Mouse (Mus musculus) forebrain, embryonic 16.5 days (tissue): ENCODE data around the gene Phf1. TPM values are rescaled to one million over a fixed set of nuclear protein-coding genes. Genes with fewer than 3 reads are reported as not detected.

ENCODE experiments used
- ATAC-seq: fragments of 200-750 bp; cut with Nextera tagmentation; 2 replicates; pipeline ENCODE4 v1.8.0; 2017; ENCODE audit warnings: mild to moderate bottlenecking, moderate library complexity
- H3K27ac ChIP-seq: fragments of 300-500 bp; sonication (generic); 2 replicates; pipeline ENCODE4 v1.5.1; 2014; ENCODE audit warnings: low read length, control low read depth
- H3K27me3 ChIP-seq: fragments of 300-500 bp; sonication (generic); replicated peaks from 2 replicates; pipeline ENCODE4 v1.6.1; 2014; ENCODE audit warnings: low read length; ENCODE audit not compliant: control insufficient read depth, insufficient read depth
- H3K36me3 ChIP-seq: fragments of 300-500 bp; sonication (generic); 2 replicates; pipeline ENCODE4 v1.6.1; 2014; ENCODE audit not compliant: control insufficient read depth, insufficient read depth
- H3K4me1 ChIP-seq: fragments of 300-500 bp; sonication (generic); replicated peaks from 2 replicates; pipeline ENCODE4 v1.6.1; 2014; ENCODE audit warnings: low read length; ENCODE audit not compliant: control insufficient read depth, insufficient read depth
- H3K4me2 ChIP-seq: fragments of 300-500 bp; sonication (generic); 2 replicates; pipeline ENCODE4 v1.6.1; 2014; ENCODE audit warnings: mild to moderate bottlenecking, low read length, control low read depth
- H3K4me3 ChIP-seq: fragments of 300-500 bp; sonication (generic); replicated peaks from 2 replicates; pipeline ENCODE4 v1.5.1; 2014; ENCODE audit warnings: mild to moderate bottlenecking, low read length, control low read depth
- H3K9ac ChIP-seq: fragments of 300-500 bp; sonication (generic); replicated peaks from 2 replicates; pipeline ENCODE4 v1.6.1; 2014; ENCODE audit warnings: low read depth, low read length, control low read depth
- H3K9me3 ChIP-seq: fragments of 300-500 bp; sonication (generic); 2 replicates; pipeline ENCODE4 v1.6.1; 2016; ENCODE audit warnings: low read length; ENCODE audit not compliant: control insufficient read depth
- WGBS: fragments of 180-500 bp; shearing (Covaris S2); extraction: QIAGEN DNeasy Blood & Tissue Kit; methylation state at CpG from one replicate; pipeline ENCODE4 v1.1.7; 2014; 5-methylcytosine and 5-hydroxymethylcytosine counted together
- polyA plus RNA-seq: library from polyadenylated mRNA; unstranded; fragments of >200 nt; fragmentation: Nextera tagmentation; extraction: Ambion mirVana; gene quantifications from 2 replicates; pipeline ENCODE4 v1.2.1, GENCODE M21; 2015

Gene Phf1
- polyA plus RNA-seq, 1 experiment from 2014 or later = 19.7 TPM

- Histone ChIP-seq H3K36me3 (no peaks in the 10 kb centered on the region), H3K9me3 (no peaks in the 10 kb centered on the region), H3K27me3 (no peaks in the 10 kb centered on the region), H3K27ac (peak overlapping the region; percentile 86), H3K4me1 (peaks cover 79% of the 10 kb centered on the region), H3K4me3 (peak overlapping the region; percentile 41), H3K4me2 (peak overlapping the region; percentile 66), H3K9ac (peak overlapping the region; percentile 20; the same call in 1 of the 2 replicates)
- peak; percentile 5; the same call in 1 of the 2 replicates for ATAC-seq
- WGBS = 25% methylated on average over 12 of the region's 12 CpGs
Measured at GRCm38 (mm10) chr17:26947231-26948100, 14.6 kb downstream of the Phf1 start.

GRCm38 (mm10) chr17:26948316-26949050 lies 15.6 kb downstream of the Phf1 start:
- Histone ChIP-seq H3K9ac (peak overlapping the region; percentile 76), H3K4me1 (peaks cover 84% of the 10 kb centered on the region), H3K4me2 (peak overlapping the region; percentile 75), H3K9me3 (no peaks in the 10 kb centered on the region), H3K36me3 (peaks cover 2% of the 10 kb centered on the region; the same call in 1 of the 2 replicates), H3K27ac (peak overlapping the region; percentile 80), H3K27me3 (no peaks in the 10 kb centered on the region), H3K4me3 (peak overlapping the region; percentile 64)
- WGBS = 0% methylated on average over 39 of the region's 87 CpGs
- ATAC-seq = peak; percentile 9; the same call in 1 of the 2 replicates

- Histone ChIP-seq H3K4me3 (peak overlapping the region; percentile 64), H3K27me3 (no peaks in the 10 kb centered on the region), H3K4me1 (peaks cover 86% of the 10 kb centered on the region), H3K27ac (peak overlapping the region; percentile 80), H3K9ac (peak overlapping the region; percentile 76), H3K9me3 (no peaks in the 10 kb centered on the region), H3K36me3 (peaks cover 2% of the 10 kb centered on the region; the same call in 1 of the 2 replicates), H3K4me2 (peak overlapping the region; percentile 75)
- 8% methylated on average over 13 of the region's 14 CpGs for WGBS
- no peak for ATAC-seq
Measured at GRCm38 (mm10) chr17:26949051-26949577, 16.3 kb downstream of the Phf1 start.

GRCm38 (mm10) chr17:26949866-26950265 lies 17.0 kb downstream of the Phf1 start:
- H3K36me3 ChIP-seq = peaks cover 2% of the 10 kb centered on the region; the same call in 1 of the 2 replicates
- no peaks in the 10 kb centered on the region for H3K27me3 ChIP-seq
- peak overlapping the region; percentile 75 for H3K4me2 ChIP-seq
- ATAC-seq = no peak
- 37% methylated on average over 5 of the region's 5 CpGs for WGBS
- H3K9ac ChIP-seq = peak overlapping the region; percentile 20; the same call in 1 of the 2 replicates
- H3K27ac ChIP-seq = peak overlapping the region; percentile 52; the same call in 1 of the 2 replicates
- H3K9me3 ChIP-seq = no peaks in the 10 kb centered on the region
- peaks cover 81% of the 10 kb centered on the region for H3K4me1 ChIP-seq
- peak overlapping the region; percentile 64 for H3K4me3 ChIP-seq

GRCm38 (mm10) chr17:26950560-26951288 lies 17.9 kb downstream of the Phf1 start:
- 24% methylated on average over 7 of the region's 7 CpGs for WGBS
- Histone ChIP-seq H3K27me3 (no peaks in the 10 kb centered on the region), H3K36me3 (peaks cover 7% of the 10 kb centered on the region), H3K4me1 (peaks cover 72% of the 10 kb centered on the region), H3K9ac (peak overlapping the region; percentile 52), H3K4me3 (peak overlapping the region; percentile 41), H3K9me3 (no peaks in the 10 kb centered on the region), H3K27ac (peak overlapping the region; percentile 59), H3K4me2 (peak overlapping the region; percentile 75)
- no peak for ATAC-seq

GRCm38 (mm10) chr17:26951406-26951805 lies 18.6 kb downstream of the Phf1 start:
- peak; percentile 66 for ATAC-seq
- 1% methylated on average over 11 of the region's 11 CpGs for WGBS
- no peaks in the 10 kb centered on the region for H3K9me3 ChIP-seq
- H3K27ac ChIP-seq = peak overlapping the region; percentile 59
- peak overlapping the region; percentile 75 for H3K4me2 ChIP-seq
- peak overlapping the region; percentile 41 for H3K4me3 ChIP-seq
- no peaks in the 10 kb centered on the region for H3K27me3 ChIP-seq
- H3K4me1 ChIP-seq = peaks cover 66% of the 10 kb centered on the region
- peaks cover 8% of the 10 kb centered on the region for H3K36me3 ChIP-seq
- peak overlapping the region; percentile 52 for H3K9ac ChIP-seq

- WGBS = 6% methylated on average over 21 of the region's 23 CpGs
- Histone ChIP-seq H3K27me3 (no peaks in the 10 kb centered on the region), H3K4me3 (peak overlapping the region; percentile 41), H3K4me2 (peak overlapping the region; percentile 75), H3K36me3 (peaks cover 13% of the 10 kb centered on the region), H3K9ac (peak overlapping the region; percentile 52), H3K27ac (peak overlapping the region; percentile 16; the same call in 1 of the 2 replicates), H3K4me1 (peaks cover 58% of the 10 kb centered on the region), H3K9me3 (no peaks in the 10 kb centered on the region)
- ATAC-seq = no peak; the same call in 1 of the 2 replicates
Measured at GRCm38 (mm10) chr17:26951952-26952877, 19.4 kb downstream of the Phf1 start.

- WGBS = 26% methylated on average over 6 of the region's 6 CpGs
- H3K4me1 ChIP-seq = peaks cover 51% of the 10 kb centered on the region
- H3K36me3 ChIP-seq = peaks cover 21% of the 10 kb centered on the region
Measured at GRCm38 (mm10) chr17:26953201-26953600, 20.3 kb downstream of the Phf1 start.

More at GRCm38 (mm10) chr17:26953201-26953600, 20.3 kb downstream of the Phf1 start:
- ATAC-seq = no peak
- no peak overlapping the region for H3K27ac ChIP-seq
- H3K4me2 ChIP-seq = peak overlapping the region; percentile 75
- peak overlapping the region; percentile 22; the same call in 1 of the 2 replicates for H3K9ac ChIP-seq
- no peaks in the 10 kb centered on the region for H3K9me3 ChIP-seq
- no peak overlapping the region for H3K4me3 ChIP-seq
- H3K27me3 ChIP-seq = no peaks in the 10 kb centered on the region
